Mouse (Mus musculus): ENCODE data around the gene Litaf. TPM values are rescaled to one million over a fixed set of nuclear protein-coding genes. Genes with fewer than 3 reads are reported as not detected.

The Litaf gene
- total and polyA plus RNA-seq, 3 experiments = 25.7 to 50.1 TPM; not detected in 1

DNA sequence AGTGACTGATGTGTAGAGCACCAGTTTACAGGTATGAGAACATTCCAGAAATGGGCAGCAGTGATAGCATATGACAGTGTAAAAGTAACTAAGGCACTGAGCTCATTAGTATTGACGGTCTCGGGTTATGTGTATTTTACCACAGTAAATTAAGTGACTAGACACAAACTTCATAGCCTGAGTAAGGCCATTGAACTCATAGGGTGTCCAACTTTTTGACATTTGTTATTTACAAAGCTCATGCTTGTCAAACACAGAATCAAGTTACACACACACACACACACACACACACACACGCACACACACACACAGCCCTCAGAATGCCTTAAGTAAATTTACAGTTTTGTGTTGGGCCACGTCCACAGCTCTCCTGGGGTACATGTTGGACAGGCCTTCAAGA is 126.0 kb downstream of the Litaf start:
- no peaks in the 10 kb centered on the region for H3K36me3 ChIP-seq (ENCODE audit: control insufficient read depth in 1 of 2, insufficient read depth in 2 of 2, low read length in 2 of 2)
- no peaks in the 10 kb centered on the region for H3K4me1 ChIP-seq (ENCODE audit: control insufficient read depth in 1 of 2, insufficient read depth in 2 of 2, low read length in 2 of 2)

DNA sequence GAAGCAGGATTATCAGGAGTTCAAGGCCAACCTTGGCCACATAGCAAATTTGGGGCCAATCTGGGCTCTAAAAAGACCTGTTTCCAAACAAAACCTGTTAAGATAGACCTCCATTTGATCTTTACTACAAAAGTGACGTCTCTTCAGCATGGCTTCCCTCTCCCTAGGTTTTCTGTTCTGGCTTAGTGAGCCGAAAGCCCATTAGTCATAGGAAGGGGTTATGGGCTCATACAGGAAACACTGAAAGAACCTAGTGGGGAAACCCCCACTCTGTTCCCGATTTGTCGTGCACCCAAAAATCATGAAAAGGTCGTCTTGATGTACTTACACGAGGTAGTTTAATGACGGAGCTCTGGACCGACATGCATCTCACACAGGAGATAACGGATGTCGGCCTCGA is 128.5 kb downstream of the Litaf start:
- Histone ChIP-seq H3K4me1 (ENCODE audit: control insufficient read depth in 1 of 2, insufficient read depth in 2 of 2, low read length in 2 of 2) (no peaks in the 10 kb centered on the region), H3K9ac (ENCODE audit: control insufficient read depth, low read depth, low read length, poor library complexity, severe bottlenecking) (no peak overlapping the region), H3K36me3 (ENCODE audit: control insufficient read depth in 1 of 2, insufficient read depth in 2 of 2, low read length in 2 of 2) (no peaks in the 10 kb centered on the region), H3K79me2 (ENCODE audit: control insufficient read depth, insufficient read depth, low read length, poor library complexity) (no peaks in the 10 kb centered on the region), H3K27ac (ENCODE audit: control insufficient read depth, low read depth, low read length) (no peak overlapping the region), H3K4me3 (ENCODE audit: control insufficient read depth in 1 of 2, insufficient read depth in 1 of 2, low read depth in 2 of 2, low read length in 2 of 2) (no peak overlapping the region), H3K27me3 (ENCODE audit: control insufficient read depth in 1 of 2, insufficient read depth in 2 of 2, low read length in 2 of 2) (peaks cover 0 to 2% of the 10 kb centered on the region in 2 experiments; a peak in 1 of 4 replicates), H3K9me3 (replicated peaks; ENCODE audit: insufficient read depth, low read length) (no peaks in the 10 kb centered on the region)
- no peak for DNase-seq (ENCODE audit: low read depth, low spot score)
- TF ChIP-seq ZKSCAN1 (IDR thresholded peaks at IDR 0.05; ENCODE audit: low read depth, low read length) (no peak), MAX (IDR thresholded peaks at IDR 0.05; ENCODE audit: low read length) (no peak), ZNF384 (IDR thresholded peaks at IDR 0.05; ENCODE audit: low read depth, low read length) (no peak), MAFK (IDR thresholded peaks at IDR 0.05; ENCODE audit: borderline replicate concordance, low read depth, low read length) (no peak), CHD1 (IDR thresholded peaks at IDR 0.05; ENCODE audit: low read depth, low read length) (no peak), MAZ (IDR thresholded peaks at IDR 0.05; ENCODE audit: low read depth, low read length) (no peak), ZMIZ1 (IDR thresholded peaks at IDR 0.05; ENCODE audit: low read depth, low read length) (no peak), CTCF (IDR thresholded peaks at IDR 0.05 in 2 of 3, conservative IDR thresholded peaks at IDR 0.05 in 1 of 3; ENCODE audit: control insufficient read depth in 1 of 3, insufficient read depth in 1 of 3, low read depth in 2 of 3, low read length in 3 of 3, poor library complexity in 1 of 3, severe bottlenecking in 1 of 3) (no peak), GABPA (IDR thresholded peaks at IDR 0.05; ENCODE audit: low read depth, low read length) (no peak), HCFC1 (IDR thresholded peaks at IDR 0.05; ENCODE audit: low read depth, low read length) (no peak), SIN3A (IDR thresholded peaks at IDR 0.05; ENCODE audit: low read length) (no peak), ELF1 (IDR thresholded peaks at IDR 0.05; ENCODE audit: low read depth, low read length) (no peak), BHLHE40 (IDR thresholded peaks at IDR 0.05; ENCODE audit: borderline replicate concordance, low read depth, low read length) (no peak), E2F4 (IDR thresholded peaks at IDR 0.05; ENCODE audit: borderline replicate concordance, low read depth, low read length) (no peak), RAD21 (IDR thresholded peaks at IDR 0.05; ENCODE audit: low read depth, low read length) (no peak), RCOR1 (IDR thresholded peaks at IDR 0.05; ENCODE audit: low read depth, low read length) (no peak), JUND (IDR thresholded peaks at IDR 0.05; ENCODE audit: low read depth, low read length) (no peak)

More for the DNA sequence above, 126.0 kb downstream of the Litaf start:
- H3K27me3 ChIP-seq (ENCODE audit: control insufficient read depth in 1 of 2, insufficient read depth in 2 of 2, low read length in 2 of 2) = no peaks in the 10 kb centered on the region
- TF ChIP-seq ZKSCAN1 (IDR thresholded peaks at IDR 0.05; ENCODE audit: low read depth, low read length) (no peak), POLR2A (IDR thresholded peaks at IDR 0.05; ENCODE audit: control insufficient read depth in 1 of 2, insufficient read depth in 1 of 2, low read depth in 1 of 2, low read length in 2 of 2, poor library complexity in 1 of 2) (no peak), SIN3A (IDR thresholded peaks at IDR 0.05; ENCODE audit: low read length) (no peak), POLR2AphosphoS2 (IDR thresholded peaks at IDR 0.05; ENCODE audit: low read length) (no peak), CHD1 (IDR thresholded peaks at IDR 0.05; ENCODE audit: low read depth, low read length) (no peak), USF2 (IDR thresholded peaks at IDR 0.05; ENCODE audit: borderline replicate concordance in 1 of 2, insufficient read depth in 1 of 2, low read depth in 1 of 2, low read length in 2 of 2) (no peak), JUND (IDR thresholded peaks at IDR 0.05; ENCODE audit: low read depth, low read length) (no peak), MAZ (IDR thresholded peaks at IDR 0.05; ENCODE audit: low read depth, low read length) (no peak), ETS1 (IDR thresholded peaks at IDR 0.05; ENCODE audit: low read depth, low read length) (no peak), MAX (IDR thresholded peaks at IDR 0.05; ENCODE audit: low read length) (no peak), GABPA (IDR thresholded peaks at IDR 0.05; ENCODE audit: low read depth, low read length) (no peak), UBTF (IDR thresholded peaks at IDR 0.05; ENCODE audit: borderline replicate concordance, insufficient read depth, low read depth, low read length) (no peak), BHLHE40 (IDR thresholded peaks at IDR 0.05; ENCODE audit: borderline replicate concordance, low read depth, low read length) (no peak), TAL1 (IDR thresholded peaks at IDR 0.05; ENCODE audit: low read length) (no peak), POLR2AphosphoS5 (IDR thresholded peaks at IDR 0.05; ENCODE audit: borderline replicate concordance, low read depth, low read length) (no peak), KAT2A (conservative IDR thresholded peaks at IDR 0.05; ENCODE audit: low read depth, low read length) (no peak), NRF1 (IDR thresholded peaks at IDR 0.05; ENCODE audit: insufficient read depth, low read depth, low read length, poor library complexity, severe bottlenecking) (no peak), RAD21 (IDR thresholded peaks at IDR 0.05; ENCODE audit: low read depth, low read length) (no peak), MEF2A (IDR thresholded peaks at IDR 0.05; ENCODE audit: extremely low read depth, insufficient replicate concordance, low read depth, low read length, poor library complexity, severe bottlenecking) (no peak), HCFC1 (IDR thresholded peaks at IDR 0.05; ENCODE audit: low read depth, low read length) (no peak)
- H3K4me3 ChIP-seq (ENCODE audit: control insufficient read depth in 1 of 2, insufficient read depth in 1 of 2, low read depth in 2 of 2, low read length in 2 of 2) = no peak overlapping the region
- no peaks in the 10 kb centered on the region for H3K79me2 ChIP-seq (ENCODE audit: control insufficient read depth, insufficient read depth, low read length, poor library complexity)
- no peaks in the 10 kb centered on the region for H3K9me3 ChIP-seq (replicated peaks; ENCODE audit: insufficient read depth, low read length)
- no peak overlapping the region for H3K27ac ChIP-seq (ENCODE audit: control insufficient read depth, low read depth, low read length)
- H3K9ac ChIP-seq (ENCODE audit: control insufficient read depth, low read depth, low read length, poor library complexity, severe bottlenecking) = no peak overlapping the region
- no peak for DNase-seq (ENCODE audit: low read depth, low spot score)

Measured in MEL (cell line).